ENCODE assay signal across 25 mouse cellular contexts in genomic region chr13:63074676-63074991, GRCm38 (mm10).
DNase-seq lines count a peak whose midpoint lies in the region; ATAC-seq and TF ChIP-seq lines count a peak whose summit lies in the region.
"Had no signal": no experiment of that assay in that cellular context is flagged by ENCODE, and none has a peak within 500 bp of the region (broad histone marks: within the 10 kb centered on the region; RNA-seq: fewer than 3 reads in every experiment).

No protein-coding gene starts in this region.

- H3K4me3 ChIP-seq in heart, embryonic 16.5 days (ENCODE audit: low read length), result no peak overlapping the region
- H3K4me3 ChIP-seq in embryonic facial prominence, embryonic 15.5 days (replicated peaks), result no peak overlapping the region
- no peak overlapping the region for H3K4me3 ChIP-seq in intestine, embryonic 15.5 days (replicated peaks)
- H3K4me3 ChIP-seq in small intestine, adult 2 months (ENCODE audit: low read depth, low read length), result no peak overlapping the region
- H3K4me3 ChIP-seq: hindbrain, embryonic 13.5 days; layer of hippocampus, adult 2 months; midbrain, embryonic 10.5 days; myocyte; neural tube, embryonic 13.5 days had no signal

- no peak overlapping the region for H3K9ac ChIP-seq in heart, embryonic 16.5 days (ENCODE audit: low read length)
- no peak overlapping the region for H3K9ac ChIP-seq in embryonic facial prominence, embryonic 15.5 days
- no peak overlapping the region for H3K9ac ChIP-seq in intestine, embryonic 15.5 days
- H3K9ac ChIP-seq: forebrain, postnatal 0 days; hindbrain, embryonic 13.5 days; neural tube, embryonic 13.5 days had no signal

- no peaks in the 10 kb centered on the region for H3K9me3 ChIP-seq in heart, embryonic 16.5 days (replicated peaks; ENCODE audit: control insufficient read depth, low read length)
- H3K9me3 ChIP-seq in embryonic facial prominence, embryonic 15.5 days (replicated peaks), result no peaks in the 10 kb centered on the region
- H3K9me3 ChIP-seq in intestine, embryonic 15.5 days, result no peaks in the 10 kb centered on the region
- H3K9me3 ChIP-seq: hindbrain, embryonic 13.5 days; neural tube, embryonic 13.5 days had no signal

- no peak overlapping the region for H3K27ac ChIP-seq in heart, embryonic 16.5 days (ENCODE audit: low read length)
- peak overlapping the region; percentile 75 for H3K27ac ChIP-seq in embryonic facial prominence, embryonic 15.5 days (replicated peaks)
- H3K27ac ChIP-seq in intestine, embryonic 15.5 days, result no peak overlapping the region
- peak overlapping the region; percentile 6; the same call in 1 of the 2 replicates for H3K27ac ChIP-seq in small intestine, adult 2 months (ENCODE audit: insufficient read depth, low read depth, low read length)
- H3K27ac ChIP-seq: hindbrain, embryonic 13.5 days; midbrain, embryonic 10.5 days; neural tube, embryonic 13.5 days had no signal

- no peaks in the 10 kb centered on the region for H3K36me3 ChIP-seq in heart, embryonic 16.5 days (ENCODE audit: control insufficient read depth, insufficient read depth)
- no peaks in the 10 kb centered on the region for H3K36me3 ChIP-seq in embryonic facial prominence, embryonic 15.5 days
- H3K36me3 ChIP-seq in intestine, embryonic 15.5 days, result no peaks in the 10 kb centered on the region
- H3K36me3 ChIP-seq in small intestine, adult 2 months (ENCODE audit: control insufficient read depth, insufficient read depth, low read length), result no peaks in the 10 kb centered on the region
- H3K36me3 ChIP-seq: hindbrain, embryonic 13.5 days; midbrain, embryonic 10.5 days; neural tube, embryonic 13.5 days had no signal

- DNase-seq in heart, postnatal 14 days, result no peak
- no peak for DNase-seq in cerebellum, adult 11 months
- DNase-seq in urinary bladder, postnatal 36 days (ENCODE audit: low spot score in 2 of 2), result no peak
- DNase-seq: adrenal gland, postnatal 10 days; cerebellum, adult 2 months; cerebellum, postnatal 25 days; forebrain, postnatal 0 days; gastrocnemius, postnatal 36 days; kidney, adult 8-10 months; kidney, postnatal 10 days; retina, postnatal 1 day; right cerebral cortex, postnatal 25 days; thymus, adult 18-20 months; thymus, postnatal 36 days had no signal

- ATAC-seq in heart, embryonic 16.5 days (replicated peaks; ENCODE audit: extremely low read depth, insufficient read depth, low FRiP score), result 0 out of 2 replicates have a peak, but pooled peaks have one; percentile 28
- no peak for ATAC-seq in embryonic facial prominence, embryonic 15.5 days (ENCODE audit: insufficient number of reproducible peaks, low FRiP score, low TSS enrichment, low read depth)
- ATAC-seq in intestine, embryonic 15.5 days, result peak; percentile 36; the same call in 1 of the 2 replicates
- ATAC-seq: activated CD4-positive, CD25-positive, alpha-beta regulatory T cell, adult 4 months; midbrain, embryonic 16.5 days had no signal

- no peaks in the 10 kb centered on the region for H3K27me3 ChIP-seq in heart, embryonic 16.5 days (ENCODE audit: control insufficient read depth, insufficient read depth, low read length)
- no peaks in the 10 kb centered on the region for H3K27me3 ChIP-seq in embryonic facial prominence, embryonic 15.5 days
- no peaks in the 10 kb centered on the region for H3K27me3 ChIP-seq in intestine, embryonic 15.5 days (replicated peaks)
- no peaks in the 10 kb centered on the region for H3K27me3 ChIP-seq in small intestine, adult 2 months (ENCODE audit: control insufficient read depth, insufficient read depth, low read length)
- H3K27me3 ChIP-seq: hindbrain, embryonic 13.5 days; neural tube, embryonic 13.5 days had no signal

- intact Hi-C loops in heart, postnatal 14 days (cut with DNase I), result no loop called here

- no peak for TF ChIP-seq POLR2A in small intestine, adult 2 months (IDR thresholded peaks at IDR 0.05; ENCODE audit: low read depth, low read length)

- no peak for TF ChIP-seq CTCF in small intestine, adult 2 months (IDR thresholded peaks at IDR 0.05; ENCODE audit: extremely low read depth, insufficient read length, insufficient replicate concordance, low read depth, low read length)

- WGBS in heart, embryonic 16.5 days, result 69% methylated on average over 3 of the region's 3 CpGs
- 53% methylated on average over 3 of the region's 3 CpGs for WGBS in embryonic facial prominence, embryonic 15.5 days
- 68% methylated on average over 3 of the region's 3 CpGs for WGBS in intestine, embryonic 15.5 days
- WGBS in small intestine, adult 2 months, result 18% methylated on average over 3 of the region's 3 CpGs

- H3K4me2 ChIP-seq in heart, embryonic 16.5 days (ENCODE audit: low read depth, low read length), result no peak overlapping the region
- H3K4me2 ChIP-seq in embryonic facial prominence, embryonic 15.5 days (replicated peaks), result no peak overlapping the region
- no peak overlapping the region for H3K4me2 ChIP-seq in intestine, embryonic 15.5 days (replicated peaks)
- H3K4me2 ChIP-seq: hindbrain, embryonic 13.5 days; neural tube, embryonic 13.5 days had no signal

- peaks cover 9% of the 10 kb centered on the region for H3K4me1 ChIP-seq in heart, embryonic 16.5 days (ENCODE audit: control insufficient read depth, insufficient read depth, low read length)
- H3K4me1 ChIP-seq in embryonic facial prominence, embryonic 15.5 days, result peaks cover 24% of the 10 kb centered on the region; the same call in 1 of the 2 replicates
- H3K4me1 ChIP-seq in intestine, embryonic 15.5 days (replicated peaks), result peaks cover 19% of the 10 kb centered on the region; the same call in 1 of the 2 replicates
- peaks cover 19% of the 10 kb centered on the region for H3K4me1 ChIP-seq in small intestine, adult 2 months (ENCODE audit: control insufficient read depth, insufficient read depth, insufficient read length, low read length)

Comparison
In these comparisons a context has a peak if more than half of its experiments do, and no peak if none do; other contexts are left out.
1. H3K27ac ChIP-seq: peak in embryonic facial prominence, embryonic 15.5 days (single experiment) and small intestine, adult 2 months (single experiment); none in heart, embryonic 16.5 days (single experiment) and intestine, embryonic 15.5 days (single experiment).